Mouse (Mus musculus): ENCODE data around the gene Dnajc5g. TPM values are rescaled to one million over a fixed set of nuclear protein-coding genes. Genes with fewer than 3 reads are reported as not detected.

The Dnajc5g gene
- 0.10 TPM in 1 of 2 replicates, not detected in the other for polyA plus RNA-seq (2012; rRNA removed)

DNA sequence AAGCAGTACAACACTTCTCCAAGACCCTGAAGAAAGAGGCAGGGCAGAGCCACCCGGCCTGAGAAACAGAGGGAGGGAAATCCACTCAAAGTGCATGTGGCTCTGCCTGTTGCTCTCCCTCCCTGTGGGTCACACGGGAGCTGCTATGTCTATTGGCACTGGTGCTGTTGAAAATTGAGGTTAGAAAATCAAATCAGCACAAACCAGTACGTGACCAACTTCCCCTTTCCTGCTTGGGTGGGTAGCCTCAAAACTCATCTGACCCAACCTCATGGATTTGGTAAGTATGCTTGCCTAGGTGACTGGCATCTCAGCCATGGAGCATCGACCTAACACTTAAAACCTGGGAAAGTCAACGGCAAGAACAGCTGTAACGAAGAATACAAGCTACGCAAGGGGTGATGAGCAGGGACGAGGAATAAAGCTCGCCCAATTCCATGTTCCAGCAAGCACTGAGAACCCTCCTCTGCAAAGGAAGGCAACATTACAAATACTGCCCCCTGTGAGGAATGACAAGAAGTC, at the start of gene Dnajc5g:
TSS of gene Dnajc5g (plus strand) at position 472 of the 522 bp plus-strand sequence.

DNA sequence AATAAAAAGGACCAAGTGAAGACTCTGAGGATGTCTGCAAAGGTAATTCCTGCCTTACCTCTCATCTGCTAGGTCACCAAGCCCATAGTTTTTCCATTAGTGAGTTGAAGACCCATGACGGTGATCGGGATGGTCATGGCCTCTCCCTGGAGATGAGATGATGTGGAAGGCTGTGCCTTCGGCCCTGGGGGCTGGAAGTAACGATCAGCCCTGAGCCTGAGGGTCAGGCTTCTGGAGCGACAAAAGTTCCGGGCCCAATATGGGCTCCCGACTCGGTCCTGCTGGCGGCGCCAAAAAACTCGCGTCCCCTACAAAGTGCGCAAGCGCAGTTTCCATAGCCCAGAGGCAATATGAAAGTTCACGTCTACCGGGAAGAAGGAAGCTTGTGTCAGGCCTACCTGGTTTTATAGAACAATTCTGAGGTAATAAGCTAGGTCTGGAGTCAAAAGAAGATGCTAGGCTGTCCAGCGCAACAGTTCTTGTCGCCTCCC, 2.0 kb downstream of the Dnajc5g start, which contains the start of gene Slc30a3:
TSS of gene Slc30a3 (minus strand) at position 238 of the 491 bp plus-strand sequence.

DNA sequence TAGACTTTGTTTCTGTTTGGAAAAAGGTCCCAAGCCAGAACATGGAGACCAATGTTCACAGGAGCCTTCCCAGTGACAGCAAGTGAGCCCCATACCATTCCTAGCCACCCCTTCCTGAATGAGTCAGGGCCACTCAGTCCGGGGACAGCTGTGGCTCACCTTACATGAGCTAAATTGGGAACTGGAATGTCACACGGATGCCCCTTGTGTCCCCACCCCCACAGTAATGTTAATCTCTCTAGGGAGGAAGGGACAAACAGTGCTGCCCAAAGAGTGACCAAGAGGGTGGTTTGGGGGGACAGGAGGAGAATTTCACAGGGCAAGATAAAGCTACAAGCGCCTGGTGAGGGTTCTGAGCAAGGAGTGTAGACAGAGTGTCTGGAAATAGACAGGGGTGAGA, 10.3 kb downstream of the Dnajc5g start, which contains the start of gene Trim54:
TSS of gene Trim54 (plus strand) at position 359 of the 400 bp plus-strand sequence.

DNA sequence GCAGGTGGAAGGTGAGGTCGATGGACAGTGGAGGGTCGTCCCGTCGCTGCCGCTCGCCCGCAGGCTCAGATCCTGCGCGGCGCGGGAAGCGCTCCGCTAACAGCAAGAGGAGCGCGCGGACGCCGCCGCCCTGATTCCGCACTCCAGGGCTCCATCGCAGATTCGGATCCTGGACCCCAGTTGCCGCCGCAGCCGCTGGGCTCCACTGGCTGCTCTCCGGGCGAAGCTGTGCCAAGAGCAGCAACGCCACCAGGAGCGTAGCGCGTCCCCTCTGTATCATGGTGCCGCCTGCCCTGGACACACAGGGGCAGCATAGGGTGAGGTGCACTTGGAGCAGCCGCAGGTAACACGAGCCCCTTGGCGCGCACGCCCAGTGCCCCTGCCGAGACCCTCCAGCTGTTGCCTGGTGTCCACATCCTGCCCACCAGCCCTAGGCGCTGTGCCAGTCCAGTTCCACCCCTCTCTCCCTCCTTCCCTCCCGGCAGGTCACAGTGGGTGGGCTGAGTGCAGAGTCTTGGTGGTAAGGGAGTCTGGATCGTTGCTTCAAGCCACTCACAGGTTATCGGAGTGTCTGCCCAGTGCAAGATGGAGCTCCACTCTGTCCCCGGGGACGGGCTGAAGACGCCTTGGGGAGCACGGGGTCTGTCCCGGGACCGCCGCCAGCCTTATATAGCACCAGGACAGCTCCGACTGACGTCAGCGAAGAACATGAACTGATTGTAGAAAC, 32.3 kb downstream of the Dnajc5g start, which contains the start of gene Ucn:
TSS of gene Ucn (minus strand) at position 589 of the 727 bp plus-strand sequence.

DNA sequence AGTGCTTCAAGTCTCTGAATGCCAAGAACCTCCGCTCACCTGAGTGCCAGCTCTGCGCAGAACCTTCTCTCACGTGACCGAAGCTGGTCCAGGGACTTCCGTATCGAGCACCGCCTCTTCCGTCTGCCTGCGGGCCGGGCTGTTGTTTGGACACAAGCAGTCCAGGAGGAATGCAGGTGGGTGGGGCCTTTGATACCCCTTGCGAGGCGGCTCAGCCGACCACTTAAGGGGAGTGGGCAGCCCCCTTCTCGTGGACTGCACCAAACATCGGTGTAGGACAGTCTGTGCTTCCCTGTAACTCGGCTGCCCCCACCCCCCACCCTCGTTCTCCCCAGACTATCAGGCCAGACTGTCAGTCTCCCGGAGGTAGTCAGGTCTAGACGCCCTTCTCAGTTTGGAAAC, 48.1 kb downstream of the Dnajc5g start, which contains the start of gene Mpv17:
TSS of gene Mpv17 (minus strand) at position 100 of the 402 bp plus-strand sequence.

Other genes starting within 250 kb of the Dnajc5g start
- gene Tmem214, start 238.3 kb upstream of the Dnajc5g start, polyA plus RNA-seq (2012; rRNA removed) = 199 and 217 TPM in 2 replicates
- gene Agbl5, start 217.6 kb upstream of the Dnajc5g start, polyA plus RNA-seq (2012; rRNA removed) = 33.4 and 37.4 TPM in 2 replicates
- gene Ost4, start 198.5 kb upstream of the Dnajc5g start, polyA plus RNA-seq (2012; rRNA removed) = 183 and 253 TPM in 2 replicates
- gene Emilin1, start 192.9 kb upstream of the Dnajc5g start, polyA plus RNA-seq (2012; rRNA removed) = 224 and 300 TPM in 2 replicates
- gene Khk, start 184.9 kb upstream of the Dnajc5g start, polyA plus RNA-seq (2012; rRNA removed) = 67.5 and 91.3 TPM in 2 replicates
- 10.4 and 10.6 TPM in 2 replicates for gene Cgref1, start 160.7 kb upstream of the Dnajc5g start, polyA plus RNA-seq (2012; rRNA removed)
- gene Preb, start 145.9 kb upstream of the Dnajc5g start, polyA plus RNA-seq (2012; rRNA removed) = 339 and 366 TPM in 2 replicates
- gene Tcf23, start 137.6 kb upstream of the Dnajc5g start, polyA plus RNA-seq (2012; rRNA removed) = 14.7 and 15.3 TPM in 2 replicates
- 117 and 121 TPM in 2 replicates for gene Atraid, start 58.0 kb upstream of the Dnajc5g start, polyA plus RNA-seq (2012; rRNA removed)
- 31.7 and 33.3 TPM in 2 replicates for gene Slc5a6, start 57.4 kb upstream of the Dnajc5g start, polyA plus RNA-seq (2012; rRNA removed)
- gene Cad, start 51.5 kb upstream of the Dnajc5g start, polyA plus RNA-seq (2012; rRNA removed) = 76.0 and 78.1 TPM in 2 replicates
- gene Slc30a3, start 2.0 kb downstream of the Dnajc5g start, polyA plus RNA-seq (2012; rRNA removed) = 18.2 and 19.2 TPM in 2 replicates
- gene Trim54, start 10.4 kb downstream of the Dnajc5g start, polyA plus RNA-seq (2012; rRNA removed) = not detected in 2 replicates
- gene Ucn, start 32.5 kb downstream of the Dnajc5g start, polyA plus RNA-seq (2012; rRNA removed) = not detected in 2 replicates
- gene Mpv17, start 48.0 kb downstream of the Dnajc5g start, polyA plus RNA-seq (2012; rRNA removed) = 103 and 145 TPM in 2 replicates
- 3.5 and 6.0 TPM in 2 replicates for gene Gm29609, start 73.6 kb downstream of the Dnajc5g start, polyA plus RNA-seq (2012; rRNA removed)
- 43.0 and 59.5 TPM in 2 replicates for gene Gtf3c2, start 73.9 kb downstream of the Dnajc5g start, polyA plus RNA-seq (2012; rRNA removed)
- gene Snx17, start 86.9 kb downstream of the Dnajc5g start, polyA plus RNA-seq (2012; rRNA removed) = 110 and 123 TPM in 2 replicates
- 58.4 and 95.8 TPM in 2 replicates for gene Eif2b4, start 87.1 kb downstream of the Dnajc5g start, polyA plus RNA-seq (2012; rRNA removed)
- 86.1 and 89.2 TPM in 2 replicates for gene Zfp513, start 96.0 kb downstream of the Dnajc5g start, polyA plus RNA-seq (2012; rRNA removed)
- 107 and 169 TPM in 2 replicates for gene Ppm1g, start 114.4 kb downstream of the Dnajc5g start, polyA plus RNA-seq (2012; rRNA removed)
- 256 and 269 TPM in 2 replicates for gene Nrbp1, start 134.6 kb downstream of the Dnajc5g start, polyA plus RNA-seq (2012; rRNA removed)
- gene Gm9970, start 134.9 kb downstream of the Dnajc5g start, polyA plus RNA-seq (2012; rRNA removed) = 1.1 and 2.3 TPM in 2 replicates
- gene Krtcap3, start 145.4 kb downstream of the Dnajc5g start, polyA plus RNA-seq (2012; rRNA removed) = 75.9 and 76.0 TPM in 2 replicates
- 60.1 and 67.6 TPM in 2 replicates for gene Ift172, start 184.8 kb downstream of the Dnajc5g start, polyA plus RNA-seq (2012; rRNA removed)
- 71.9 and 95.0 TPM in 2 replicates for gene Fndc4, start 189.8 kb downstream of the Dnajc5g start, polyA plus RNA-seq (2012; rRNA removed)
- 2.5 and 4.1 TPM in 2 replicates for gene Gckr, start 191.2 kb downstream of the Dnajc5g start, polyA plus RNA-seq (2012; rRNA removed)